Mouse (Mus musculus) thymus, postnatal 0 days (tissue): ENCODE data around the gene Cyp2d40. TPM values are rescaled to one million over a fixed set of nuclear protein-coding genes. Genes with fewer than 3 reads are reported as not detected.

Experiments used
- microRNA-seq: library from miRNA; unstranded; fragments of <30 nt; microRNA quantifications from one replicate; pipeline ENCODE4, GENCODE M21; 2016; ENCODE audit warnings: borderline number of aligned reads
- polyA plus RNA-seq: library from polyadenylated mRNA; unstranded; fragments of >200 nt; fragmentation: Nextera tagmentation; extraction: Ambion mirVana; gene quantifications from 2 replicates; pipeline ENCODE4 v1.2.1, GENCODE M21; 2015

Gene Cyp2d40
- polyA plus RNA-seq, 1 experiment from 2014 or later: not detected

Small RNAs within 50 kb of the gene (microRNA-seq; reads per million reads assigned to microRNA genes)
- gene Gm27618: not detected

Other genes starting within 250 kb of the Cyp2d40 start
- gene Cyp2d12, start 209.1 kb downstream of the Cyp2d40 start, polyA plus RNA-seq: 0.13 and 0.17 TPM in 2 replicates
- gene Cyp2d34, start 143.2 kb downstream of the Cyp2d40 start, polyA plus RNA-seq: 0.08 TPM in 1 of 2 replicates, not detected in the other
- 0.09 TPM in 1 of 2 replicates, not detected in the other for gene Cyp2d26, start 30.1 kb upstream of the Cyp2d40 start, polyA plus RNA-seq
- 9.9 and 13.1 TPM in 2 replicates for gene Tcf20, start 223.7 kb upstream of the Cyp2d40 start, polyA plus RNA-seq